Mouse (Mus musculus) ES-Bruce4 (cell line): ENCODE measurements around the gene Retreg3.
"Not testable (repeated sequence)": the region's sequence is repeated elsewhere in the genome, so short reads cannot be mapped to it uniquely, and the experiment has no call there.

ENCODE experiments used
- CTCF ChIP-seq: IDR thresholded peaks from one replicate; pipeline ENCODE4 v1.8.1; 2011; ENCODE audit warnings: low read depth, low read length
- EP300 ChIP-seq: IDR thresholded peaks from 2 replicates; pipeline ENCODE4 v1.6.1; 2011; ENCODE audit warnings: low read depth, low read length; ENCODE audit not compliant: insufficient read depth

DNA sequence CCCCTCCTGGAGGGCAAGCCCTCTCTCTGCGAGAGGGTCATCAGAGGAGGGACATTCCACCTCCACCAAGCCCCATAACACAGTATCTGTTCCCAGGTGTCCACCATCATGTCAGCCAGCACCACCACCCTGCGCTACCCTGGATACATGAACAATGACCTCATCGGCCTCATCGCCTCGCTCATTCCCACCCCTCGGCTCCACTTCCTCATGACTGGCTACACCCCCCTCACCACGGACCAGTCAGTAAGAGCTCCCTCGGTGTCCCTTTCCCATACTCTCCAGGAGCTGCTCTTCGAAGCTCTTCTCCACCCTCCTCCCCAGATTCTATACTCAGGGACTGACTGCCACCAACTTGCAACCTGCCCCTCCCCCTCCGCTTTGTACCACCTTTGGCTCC, 40.5 kb upstream of the Retreg3 start:
- not testable (repeated sequence) for TF ChIP-seq EP300, CTCF
